Mouse (Mus musculus) erythroblast, embryonic 14.5 days (primary cell): ENCODE data around the gene Rabgap1l.

Experiments
- GATA1 ChIP-seq: IDR thresholded peaks from 2 replicates; pipeline ENCODE4 v1.6.1; 2012; ENCODE audit warnings: low read length, inconsistent platforms, mixed read lengths
- TAL1 ChIP-seq: IDR thresholded peaks from 3 replicates; pipeline ENCODE4 v1.6.1; 2012; ENCODE audit warnings: low read length, inconsistent platforms, mixed read lengths

DNA sequence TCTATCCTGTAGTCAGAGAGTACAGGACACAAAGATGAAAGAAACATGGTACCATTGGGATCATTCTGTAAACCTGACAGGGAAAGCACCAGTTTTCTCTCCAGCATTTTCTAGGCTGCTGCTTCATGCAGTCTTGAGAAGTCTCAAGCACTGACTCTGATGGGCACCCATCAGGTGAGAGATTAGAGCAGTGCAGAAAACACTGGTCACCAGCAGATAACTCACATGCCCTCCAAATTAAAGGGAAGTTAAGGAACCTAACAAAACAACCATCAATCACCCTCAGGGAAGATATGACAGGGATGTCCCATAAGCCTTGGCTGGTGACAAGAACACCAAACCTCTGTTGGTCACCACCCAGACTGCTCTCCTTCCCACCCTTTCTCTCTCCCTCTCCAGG is 285.2 kb downstream of the Rabgap1l start:
- TF ChIP-seq GATA1: no peak
- no peak for TF ChIP-seq TAL1
